Mouse (Mus musculus) ZHBTc4 (cell line): ENCODE results near the gene Tspan12.
"Not testable (repeated sequence)": the region's sequence is repeated elsewhere in the genome, so short reads cannot be mapped to it uniquely, and the experiment has no call there.

Experiments used
- DNase-seq: peaks from one replicate; pipeline ENCODE4 v3.0.0-alpha.2; 2011; ENCODE audit warnings: low read depth, low spot score

The Tspan12 gene

DNA sequence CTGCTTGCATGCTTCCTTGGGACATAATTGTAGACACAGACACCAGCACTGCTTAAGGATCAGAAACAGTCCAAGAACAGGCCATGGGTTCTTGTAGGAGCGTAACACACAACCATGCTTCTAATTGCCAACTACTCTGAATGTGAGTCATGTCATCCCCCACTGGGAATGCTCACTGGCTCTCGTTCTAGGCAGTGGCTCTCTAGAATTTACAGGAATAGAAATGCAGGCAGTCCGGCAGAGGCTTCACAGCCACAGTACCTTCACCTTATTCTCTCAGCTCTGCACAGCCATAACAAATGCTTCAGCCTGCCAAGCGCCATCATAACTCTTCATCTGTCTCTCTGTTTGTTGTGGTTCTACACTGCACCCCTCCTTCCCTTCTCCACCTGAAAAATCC is 23.9 kb downstream of the Tspan12 start:
- no peak for DNase-seq

GRCm38 (mm10) chr6:21828001-21828400 is 24.3 kb downstream of the Tspan12 start:
- no peak for DNase-seq

- DNase-seq = no peak
Observed at GRCm38 (mm10) chr6:21823694-21824093, 28.6 kb downstream of the Tspan12 start.

DNA sequence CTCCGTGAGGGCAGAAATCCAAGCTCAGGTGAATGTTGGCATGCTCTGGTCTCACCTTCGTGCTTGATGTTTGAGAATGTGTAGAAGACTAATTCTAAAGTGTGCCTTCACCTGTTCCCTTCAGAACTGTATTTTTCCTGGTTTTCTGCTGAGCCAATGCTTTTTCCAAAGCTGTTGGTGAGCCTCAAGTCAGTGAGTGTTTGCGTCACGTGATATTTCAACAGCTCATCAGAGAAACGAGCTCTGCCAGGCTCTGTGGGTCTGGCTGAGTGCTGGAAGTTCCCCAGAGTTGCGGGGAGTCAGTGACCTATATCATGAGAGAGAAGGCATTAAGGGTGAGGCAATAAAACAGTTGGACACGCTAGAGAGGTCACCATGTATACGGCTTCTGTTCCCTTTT is 29.0 kb downstream of the Tspan12 start:
- DNase-seq = no peak

- no peak for DNase-seq
Observed at GRCm38 (mm10) chr6:21822721-21823134, 29.6 kb downstream of the Tspan12 start.

GRCm38 (mm10) chr6:21818107-21818807 is 34.1 kb downstream of the Tspan12 start:
- DNase-seq = no peak

DNA sequence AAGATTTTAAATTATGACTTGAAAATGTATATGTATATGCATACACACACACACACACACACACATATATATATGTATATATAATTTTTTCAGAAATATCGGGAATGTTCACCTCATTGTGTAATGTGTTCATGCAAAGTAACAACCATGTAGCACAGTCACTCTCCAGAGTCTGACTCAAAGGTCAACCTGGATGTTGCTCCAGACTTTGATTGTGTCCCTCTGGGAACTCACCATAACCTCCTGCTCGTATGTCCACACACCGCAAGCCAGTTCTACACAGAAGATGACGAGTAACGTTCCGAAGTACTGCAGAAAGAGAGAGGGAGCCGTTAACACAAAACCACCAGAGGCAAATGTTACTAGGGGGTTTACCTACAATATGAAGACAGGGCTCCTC is 46.3 kb downstream of the Tspan12 start:
- no peak for DNase-seq

GRCm38 (mm10) chr6:21805013-21805570 is 47.2 kb downstream of the Tspan12 start:
- peak; percentile 50 for DNase-seq

DNA sequence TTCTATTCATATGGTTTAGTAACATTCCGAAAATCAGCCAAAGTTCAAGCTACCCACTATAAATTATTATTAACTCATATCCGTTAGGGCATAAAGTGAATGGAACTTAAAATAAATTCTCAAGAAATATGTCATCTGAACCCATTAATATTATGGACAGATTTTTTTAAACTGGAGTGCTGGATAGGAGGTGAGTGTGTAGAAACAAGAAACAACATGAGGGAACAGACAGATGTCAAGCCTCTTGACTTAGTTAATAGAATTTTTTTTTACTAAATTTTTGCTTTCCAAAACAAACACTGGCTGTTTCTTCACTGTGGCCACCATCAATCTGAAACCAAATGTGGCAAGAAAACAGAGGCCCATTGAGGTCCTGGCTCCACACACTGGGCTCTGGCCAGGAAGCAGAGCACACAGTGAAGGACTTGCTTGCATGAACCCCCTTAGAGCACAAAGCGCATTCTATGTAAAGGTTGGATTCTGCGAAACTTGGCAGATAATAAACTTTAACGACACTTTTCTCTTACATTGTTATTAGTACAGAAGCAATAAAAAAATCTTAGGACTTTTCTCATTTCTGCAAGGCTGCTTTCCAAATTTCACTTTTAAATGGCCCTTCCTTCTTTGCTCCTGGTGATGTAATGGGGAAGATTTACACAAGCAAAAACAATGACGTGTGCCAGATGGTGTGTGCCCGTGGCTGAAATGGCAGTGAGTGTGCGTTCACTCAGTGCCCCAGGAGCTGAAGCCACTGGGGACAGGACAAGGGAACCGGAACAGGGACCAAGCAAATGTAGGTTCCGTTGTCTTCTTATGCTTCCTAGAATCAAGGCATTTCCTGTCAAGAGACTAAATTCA is 48.6 kb downstream of the Tspan12 start:
- no peak for DNase-seq

GRCm38 (mm10) chr6:21798581-21798980 is 53.7 kb downstream of the Tspan12 start:
- DNase-seq = no peak

- no peak for DNase-seq
Observed at GRCm38 (mm10) chr6:21797087-21797486, 55.2 kb downstream of the Tspan12 start.

DNA sequence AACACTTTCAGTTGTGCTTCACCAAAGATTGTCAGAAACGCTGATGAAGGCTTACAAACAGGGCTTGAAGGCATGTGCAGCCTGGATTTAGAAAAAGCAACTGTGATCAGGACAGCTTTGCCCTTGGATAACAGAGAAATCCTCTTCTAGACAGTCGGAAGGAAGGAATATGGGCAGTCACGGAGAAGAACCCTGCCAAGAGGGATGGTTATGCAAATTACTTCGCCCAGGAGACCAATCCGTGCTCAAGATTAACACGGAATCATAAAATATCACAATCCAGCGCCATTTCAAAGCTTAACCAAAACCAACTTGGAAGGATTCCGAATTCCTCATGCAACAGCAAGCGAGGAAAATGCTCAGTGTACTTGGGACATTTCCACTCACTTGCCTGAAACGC is 55.9 kb downstream of the Tspan12 start:
- DNase-seq = no peak

- no peak for DNase-seq
Observed at GRCm38 (mm10) chr6:21795410-21795809, 56.9 kb downstream of the Tspan12 start.

- peak; percentile 69 for DNase-seq
Observed at GRCm38 (mm10) chr6:21795072-21795407, 57.3 kb downstream of the Tspan12 start.

DNA sequence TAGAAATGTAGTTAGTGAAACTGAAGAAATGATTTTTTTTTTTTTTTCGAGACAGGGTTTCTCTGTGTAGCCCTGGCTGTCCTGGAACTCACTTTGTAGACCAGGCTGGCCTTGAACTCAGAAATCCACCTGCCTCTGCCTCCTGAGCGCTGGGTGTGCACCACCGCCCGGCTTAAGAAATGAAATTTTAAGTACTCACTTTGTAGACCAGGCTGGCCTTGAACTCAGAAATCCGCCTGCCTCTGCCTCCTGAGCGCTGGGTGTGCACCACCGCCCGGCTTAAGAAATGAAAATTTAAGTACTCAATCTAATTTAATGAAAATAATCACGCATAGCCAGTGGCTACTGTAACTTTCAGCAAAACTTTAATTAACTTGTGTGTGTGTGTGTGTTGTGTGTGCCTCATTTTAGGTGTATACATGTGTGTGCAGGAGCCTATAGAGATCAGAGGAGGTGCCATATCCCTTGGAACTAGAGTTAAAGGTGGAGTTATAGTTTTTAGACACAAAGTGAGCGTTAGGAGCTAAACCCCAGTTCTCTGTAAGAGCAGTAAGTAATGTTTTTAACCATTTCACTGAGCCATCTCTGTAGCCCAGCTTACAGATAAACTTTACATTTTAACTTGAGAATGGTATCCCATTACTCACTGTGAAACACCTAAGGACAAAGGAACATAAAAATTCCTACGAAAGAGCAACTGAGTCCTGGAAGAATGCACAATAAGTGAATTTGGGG is 57.8 kb downstream of the Tspan12 start:
- DNase-seq = no peak

- no peak for DNase-seq
Observed at GRCm38 (mm10) chr6:21791307-21791706, 61.0 kb downstream of the Tspan12 start.

DNA sequence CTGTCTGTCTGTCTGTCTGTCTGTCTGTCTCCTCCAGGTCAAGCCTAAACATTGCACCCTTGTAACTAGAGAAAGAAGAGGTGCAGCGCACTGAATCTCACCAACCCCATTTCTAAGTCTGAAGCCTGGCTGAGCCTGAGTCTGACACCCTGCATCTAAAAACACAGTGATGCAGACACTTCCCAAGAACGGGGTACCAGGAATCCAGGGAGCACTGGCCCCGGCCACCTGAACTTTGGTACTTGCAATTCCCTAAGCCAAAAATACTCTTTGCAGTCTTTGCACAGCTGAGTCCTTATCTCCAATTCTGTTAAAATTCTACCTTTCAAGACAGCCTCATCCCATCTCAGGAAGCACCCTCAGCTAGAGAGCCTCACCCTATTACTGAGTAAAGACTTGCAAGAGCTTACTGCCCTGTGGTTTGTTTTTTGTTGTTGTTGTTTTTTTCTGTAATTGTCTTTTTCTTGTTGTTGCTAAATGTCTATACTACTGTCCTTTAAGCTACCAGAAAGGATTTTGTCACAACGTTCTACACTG is 61.7 kb downstream of the Tspan12 start:
- no peak for DNase-seq

DNA sequence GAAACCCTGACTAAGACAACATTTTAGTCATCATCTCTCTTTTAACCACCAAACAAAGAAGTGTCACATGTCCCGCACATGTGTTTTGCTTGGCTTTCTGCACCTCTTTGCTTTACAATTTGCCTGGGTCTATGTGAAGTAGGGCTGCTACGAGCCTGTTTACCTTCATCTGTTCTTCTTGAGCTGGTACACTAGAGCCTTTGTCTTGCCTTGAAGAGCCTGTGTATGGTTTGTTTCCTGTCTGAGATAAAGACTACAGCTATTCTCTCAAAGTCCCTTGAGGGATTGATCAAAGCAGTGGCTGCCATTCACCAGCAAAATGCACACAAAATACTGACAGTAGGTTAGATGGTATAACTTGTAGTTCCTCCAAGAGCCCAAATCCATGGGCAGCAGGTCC is 62.3 kb downstream of the Tspan12 start:
- no peak for DNase-seq

GRCm38 (mm10) chr6:21789582-21789981 is 62.7 kb downstream of the Tspan12 start:
- not testable (repeated sequence) for DNase-seq

DNA sequence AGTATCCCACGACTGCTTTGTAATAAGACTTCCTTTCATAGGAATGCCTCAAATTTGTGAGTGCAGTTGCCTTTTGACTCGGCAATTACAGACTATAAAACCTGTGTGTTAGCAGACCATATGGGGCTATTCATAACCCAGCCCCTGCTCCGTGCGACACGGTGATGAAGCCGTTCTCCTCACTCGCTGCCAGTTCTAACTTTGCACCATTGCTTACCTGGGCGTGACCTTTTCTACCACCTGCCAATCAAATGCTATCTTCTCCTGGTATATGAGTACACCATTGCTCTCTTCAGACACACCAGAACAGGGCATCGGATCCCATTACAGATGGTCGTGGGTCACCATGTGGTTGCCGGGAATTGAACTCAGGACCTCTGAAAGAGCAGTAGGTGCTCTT is 64.6 kb downstream of the Tspan12 start:
- no peak for DNase-seq

DNA sequence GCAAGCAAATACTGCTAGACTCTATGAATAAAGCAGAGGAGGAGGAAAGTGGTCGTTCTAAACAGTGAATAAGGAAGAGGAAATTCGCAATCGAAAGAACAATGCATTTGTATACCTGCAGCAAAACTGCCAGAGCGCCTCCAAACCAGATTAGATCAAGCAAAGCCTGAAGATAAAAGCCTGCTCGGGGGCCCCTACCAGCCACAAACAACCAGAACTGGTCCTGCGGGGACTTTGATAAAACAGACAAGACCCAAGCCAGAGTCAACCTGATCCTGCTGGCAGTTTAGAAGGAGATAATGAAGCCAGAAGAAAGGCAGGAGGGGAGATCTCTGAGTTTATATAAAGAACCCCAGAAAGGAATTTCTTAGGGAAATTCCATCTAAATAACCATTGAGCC is 65.0 kb downstream of the Tspan12 start:
- no peak for DNase-seq
